Mouse (Mus musculus): Measurements from ENCODE around the gene Ptprt.

Gene Ptprt

DNA sequence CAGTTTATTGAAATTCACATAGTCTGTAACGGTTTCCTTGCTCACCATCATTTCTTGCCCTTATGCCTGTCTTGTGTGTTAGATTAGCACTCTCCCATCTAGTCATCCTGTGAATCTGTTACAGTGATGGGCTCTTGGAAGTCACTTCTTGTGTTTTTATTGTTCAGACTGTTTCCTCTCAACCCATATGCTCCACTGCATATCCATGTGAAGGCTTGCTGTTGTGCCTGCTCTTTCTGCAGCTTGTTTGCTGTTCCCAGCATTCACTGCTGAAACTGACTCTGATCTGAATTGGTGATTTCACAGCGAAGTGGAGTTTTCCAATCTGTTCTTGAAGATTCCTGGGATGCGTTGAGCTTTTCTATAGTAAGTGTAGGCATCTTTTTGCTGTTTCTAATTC, 678.6 kb downstream of the Ptprt start:
- DNase-seq (ENCODE audit: low read depth, low spot score), result no peak

DNA sequence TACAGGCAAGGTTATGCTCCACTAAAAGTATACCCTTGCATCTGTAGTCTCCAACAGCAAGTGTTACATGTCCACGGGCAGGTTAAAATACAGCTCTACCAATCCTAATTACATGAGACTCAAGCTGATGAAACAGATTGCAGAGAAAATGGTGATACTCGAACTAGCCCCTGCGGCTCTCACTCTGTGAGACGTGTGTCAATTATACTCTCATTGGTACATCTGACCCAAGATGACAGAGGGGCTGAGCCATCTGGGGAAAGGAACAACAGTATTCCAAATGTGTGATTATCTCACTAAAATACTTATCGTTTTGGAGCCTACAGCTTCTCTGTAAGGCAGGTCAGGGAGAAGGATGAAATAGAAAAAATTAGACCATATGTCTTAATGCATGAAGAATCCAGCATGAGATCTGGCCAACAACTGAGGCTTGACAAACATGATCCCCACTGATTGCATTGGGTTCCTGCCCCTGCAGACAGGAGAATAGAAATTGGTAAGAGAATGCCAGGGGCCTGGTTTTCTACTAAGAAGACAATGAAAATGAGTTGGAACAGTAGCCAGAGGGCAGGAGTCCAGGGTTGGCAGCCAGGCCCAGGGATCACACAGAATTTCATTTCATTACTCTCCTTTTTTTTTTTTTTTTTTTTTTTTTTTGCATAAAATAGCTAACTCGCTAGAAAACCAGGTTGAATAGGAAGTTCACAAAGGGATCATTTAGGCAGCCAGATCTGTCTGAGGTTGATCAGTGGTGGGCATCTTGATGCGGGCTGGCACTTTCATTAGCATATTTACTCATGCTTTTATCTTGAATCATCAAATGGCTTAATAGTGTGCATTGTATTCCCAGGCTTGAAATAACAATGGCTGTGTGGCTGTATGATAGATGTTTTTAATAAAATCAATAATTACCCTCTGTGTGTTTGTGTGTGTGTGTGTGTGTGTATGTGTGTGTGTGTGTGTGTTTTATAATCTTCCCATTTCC, 699.5 kb downstream of the Ptprt start:
- peak; percentile 86 for DNase-seq (ENCODE audit: low read depth, low spot score)

DNA sequence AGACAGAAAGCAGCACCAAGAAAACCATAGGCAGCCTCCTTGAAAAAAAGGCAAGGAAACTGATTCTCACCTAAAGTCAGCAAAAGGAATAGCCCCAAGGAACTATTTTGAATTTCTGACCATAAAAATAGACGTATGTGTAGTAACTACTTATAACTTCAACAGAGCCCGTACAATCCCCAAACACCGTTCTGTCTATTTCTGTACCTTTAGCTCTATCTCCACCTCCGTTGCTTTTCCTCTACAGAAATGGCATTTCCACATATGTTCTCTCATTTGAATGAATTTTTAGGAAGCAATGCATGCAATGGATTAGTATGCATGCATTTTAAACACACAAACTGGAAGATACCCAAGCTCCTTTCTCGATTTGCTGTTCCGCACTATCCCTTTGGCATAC, 715.5 kb downstream of the Ptprt start:
- peak; percentile 67 for DNase-seq (ENCODE audit: low read depth, low spot score)

DNA sequence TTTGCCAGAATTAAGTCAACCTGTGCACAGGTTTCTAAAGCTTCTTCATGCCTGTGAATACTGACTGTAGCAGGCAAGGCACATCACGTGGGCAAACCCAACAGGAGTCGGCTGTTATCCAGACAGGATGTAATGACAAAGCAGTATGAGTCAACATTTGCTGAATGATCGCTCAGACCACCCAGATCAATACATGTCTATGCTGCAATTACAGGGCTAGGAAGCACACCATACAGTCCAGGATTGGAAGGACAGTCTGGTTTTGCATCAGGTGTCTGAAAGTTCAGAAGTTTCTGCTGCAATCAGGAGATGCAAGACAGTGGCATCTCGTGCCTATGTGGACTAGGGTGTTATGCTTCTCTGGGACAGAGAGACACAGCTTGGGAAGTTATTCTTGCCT, 716.3 kb downstream of the Ptprt start:
- DNase-seq (ENCODE audit: low read depth, low spot score), result no peak

DNA sequence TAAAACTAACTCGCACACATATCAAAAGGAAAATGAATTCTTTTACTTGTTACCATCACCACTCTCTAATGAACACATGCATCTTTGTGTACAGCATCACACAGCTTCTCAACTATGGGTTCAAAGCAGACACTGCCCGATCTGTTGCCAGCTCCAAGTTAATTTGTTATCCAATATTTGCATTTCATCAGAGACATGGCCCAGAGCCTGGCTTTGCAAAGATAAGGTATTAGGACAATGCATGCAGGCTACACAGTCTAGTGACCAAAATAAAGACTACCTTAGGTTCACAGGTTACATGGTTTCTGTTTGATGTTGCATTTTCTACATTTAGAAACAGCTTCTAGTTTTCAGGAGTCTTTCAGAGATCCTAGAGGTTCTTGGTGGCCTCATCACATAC, 719.0 kb downstream of the Ptprt start:
- no peak for DNase-seq (ENCODE audit: low read depth, low spot score)

DNA sequence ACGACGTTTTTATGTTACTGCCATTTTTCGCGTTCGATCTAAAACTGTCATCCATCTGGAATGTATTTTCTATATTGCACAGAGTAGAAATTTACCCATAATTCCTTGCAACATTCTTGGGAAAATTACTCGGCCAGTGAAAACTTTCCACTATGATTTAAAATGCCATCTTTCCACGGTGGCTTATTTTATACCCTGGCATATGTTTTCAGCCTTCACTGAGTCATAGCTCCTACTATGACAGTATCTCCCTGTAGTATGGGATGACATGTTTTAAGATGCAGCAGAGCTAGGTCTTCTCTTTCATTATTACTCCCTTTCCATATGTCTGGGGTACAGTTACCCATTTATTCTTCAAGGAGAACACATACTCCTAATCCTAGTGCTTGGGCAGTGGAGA, 753.7 kb downstream of the Ptprt start:
- DNase-seq (ENCODE audit: low read depth, low spot score), result peak; percentile 63

DNA sequence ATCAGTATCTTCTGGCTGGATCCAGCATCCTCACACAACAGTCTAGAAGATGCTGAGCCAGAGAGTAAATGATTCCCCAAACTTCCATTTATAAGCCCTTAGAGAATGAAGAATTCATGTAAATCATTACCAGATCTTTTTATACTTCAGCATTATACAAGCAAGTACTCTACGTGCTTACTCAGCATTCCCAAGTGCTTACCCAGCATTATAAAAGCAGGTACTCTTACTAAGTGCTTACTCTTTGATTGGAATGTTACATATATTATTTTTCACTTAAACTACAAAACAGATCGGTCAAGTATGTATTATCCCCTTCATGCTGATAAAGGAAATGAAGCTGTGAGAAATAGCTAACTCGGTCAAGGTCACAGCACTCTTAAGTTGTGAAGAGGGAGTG, 758.8 kb downstream of the Ptprt start:
- no peak for DNase-seq (ENCODE audit: low read depth, low spot score)

DNA sequence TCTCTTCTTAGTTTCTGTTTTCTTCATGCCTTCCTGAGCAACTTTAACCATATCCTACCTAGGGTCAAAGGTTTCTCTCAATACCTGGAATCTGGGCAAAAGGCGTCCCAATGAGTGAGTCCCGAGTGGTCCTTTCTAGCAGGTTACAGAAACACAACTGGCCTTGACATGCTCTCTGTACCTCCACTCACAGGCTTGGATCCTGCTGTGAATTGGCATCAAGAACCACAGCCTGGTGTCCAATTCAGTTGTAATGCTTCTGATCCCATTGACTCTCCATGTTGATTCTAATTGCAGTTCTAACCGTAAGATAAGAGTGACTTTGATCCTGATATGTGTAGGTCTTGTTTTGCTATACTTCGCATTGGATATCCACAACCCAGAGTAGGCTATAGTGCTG, 776.5 kb downstream of the Ptprt start:
- DNase-seq (ENCODE audit: low read depth, low spot score), result no peak

DNA sequence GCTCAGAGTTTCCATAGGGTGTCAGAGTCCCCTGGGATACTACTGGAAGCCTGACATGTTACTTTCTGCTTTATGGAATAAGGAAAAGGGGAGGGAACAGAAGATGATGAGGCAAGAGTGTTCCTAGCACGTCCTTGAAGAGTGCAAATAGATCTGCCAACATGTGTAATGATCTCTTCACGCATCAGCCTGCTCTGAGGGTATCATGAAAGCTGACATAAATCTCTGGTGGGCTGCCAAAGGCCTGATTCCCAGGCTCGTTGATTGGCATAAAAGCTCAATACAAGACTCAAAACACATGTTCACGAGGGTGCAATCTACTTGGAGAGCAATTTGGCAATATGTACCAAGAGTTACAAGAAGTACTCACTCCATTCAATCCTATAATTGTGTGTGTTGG, 778.4 kb downstream of the Ptprt start:
- no peak for DNase-seq (ENCODE audit: low read depth, low spot score)

DNA sequence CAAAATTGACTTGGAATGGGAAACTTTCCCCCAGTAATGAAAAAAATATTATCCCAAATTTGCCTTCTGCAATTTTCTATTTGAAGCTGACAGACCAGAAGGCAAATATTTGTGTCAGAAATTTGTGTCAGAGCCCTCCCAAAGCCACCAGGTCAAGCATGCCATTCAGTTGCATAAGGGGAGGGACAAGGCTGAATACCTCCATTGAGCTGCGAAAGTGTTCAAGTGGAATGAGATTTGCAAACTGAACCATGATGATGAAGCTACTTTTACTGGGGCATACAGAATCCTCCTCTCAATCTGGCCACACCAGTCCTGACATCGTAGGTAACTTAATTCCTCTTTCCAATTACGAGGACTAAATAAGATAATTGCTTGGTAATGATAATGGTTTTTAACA, 780.0 kb downstream of the Ptprt start:
- no peak for DNase-seq (ENCODE audit: low read depth, low spot score)

DNA sequence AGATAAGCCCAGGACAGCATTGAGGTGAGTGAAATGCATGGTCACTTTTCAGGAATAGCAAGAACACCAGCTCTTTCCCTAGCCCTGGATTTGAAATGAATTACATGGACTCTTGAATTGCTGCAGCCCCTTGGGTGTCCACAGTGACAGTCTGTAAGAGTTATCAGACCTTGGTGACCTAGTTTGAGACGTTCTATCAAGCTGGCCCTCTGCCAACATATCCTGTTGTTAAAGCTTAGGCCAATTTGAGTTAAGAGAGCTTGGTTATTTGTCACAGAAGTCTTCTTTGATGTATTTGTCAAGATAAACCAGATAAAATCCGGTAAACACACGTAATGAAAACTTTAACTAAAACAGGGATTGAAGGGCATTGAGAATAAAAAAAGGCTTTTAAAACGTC, 795.7 kb downstream of the Ptprt start:
- DNase-seq (ENCODE audit: low read depth, low spot score), result no peak

DNA sequence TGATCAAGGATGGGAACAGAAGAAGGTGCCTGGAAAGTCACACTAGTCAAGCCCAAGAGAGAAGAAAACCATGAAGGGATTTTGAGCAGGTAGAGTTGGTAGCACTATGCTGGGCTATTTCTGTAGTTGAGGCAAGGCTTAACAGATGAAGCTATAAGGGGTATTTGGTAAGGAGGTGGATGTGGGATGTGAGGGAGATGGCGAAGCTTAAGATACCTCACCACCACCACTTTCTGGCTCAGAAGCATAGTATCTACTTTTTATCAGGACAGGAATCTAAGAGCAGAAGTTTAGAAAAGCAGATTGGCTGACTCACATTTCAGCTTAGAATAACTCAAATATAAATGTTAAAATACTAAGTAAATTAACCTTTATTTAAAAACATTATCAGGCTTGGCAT, 802.1 kb downstream of the Ptprt start:
- DNase-seq (ENCODE audit: low read depth, low spot score), result peak; percentile 65

DNA sequence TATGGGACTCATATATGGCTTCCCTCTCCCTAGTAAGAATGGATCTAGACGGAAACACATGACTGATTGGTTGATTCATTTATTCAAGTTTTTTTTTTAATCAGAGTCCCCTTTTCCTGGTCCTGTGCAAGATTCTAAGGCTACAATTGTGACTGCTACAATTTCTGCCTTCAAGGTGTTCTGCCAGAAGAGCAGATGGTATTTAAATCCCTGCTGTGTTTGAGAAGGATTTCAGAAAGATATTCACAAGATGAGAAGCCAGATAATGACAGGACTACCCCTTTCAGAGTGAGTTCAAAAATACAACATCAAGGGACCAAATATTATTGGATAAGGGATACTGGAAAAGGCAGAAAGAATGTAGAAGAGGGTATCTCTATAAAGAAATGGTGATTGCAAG, 802.6 kb downstream of the Ptprt start:
- DNase-seq (ENCODE audit: low read depth, low spot score), result peak; percentile 77

DNA sequence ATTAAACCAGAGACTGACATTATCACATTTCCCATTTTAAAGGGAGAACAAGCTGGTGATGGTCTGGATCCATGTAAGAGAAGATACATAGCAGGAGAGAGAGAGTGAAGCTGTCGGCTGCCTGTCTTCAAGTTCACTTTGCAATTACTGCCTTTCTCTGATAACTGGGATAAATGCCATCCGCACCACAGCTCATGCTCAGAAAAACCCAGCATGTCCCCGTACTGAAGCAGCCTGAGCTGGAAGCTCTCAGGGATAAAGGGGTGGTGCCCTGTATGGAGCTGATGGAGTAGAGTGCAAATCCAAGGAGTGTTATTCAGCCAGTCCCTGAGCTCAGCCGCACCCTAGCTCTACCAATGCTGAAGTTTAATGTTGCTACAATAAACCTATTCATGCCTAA, 825.9 kb downstream of the Ptprt start:
- peak; percentile 50 for DNase-seq (ENCODE audit: low read depth, low spot score)

DNA sequence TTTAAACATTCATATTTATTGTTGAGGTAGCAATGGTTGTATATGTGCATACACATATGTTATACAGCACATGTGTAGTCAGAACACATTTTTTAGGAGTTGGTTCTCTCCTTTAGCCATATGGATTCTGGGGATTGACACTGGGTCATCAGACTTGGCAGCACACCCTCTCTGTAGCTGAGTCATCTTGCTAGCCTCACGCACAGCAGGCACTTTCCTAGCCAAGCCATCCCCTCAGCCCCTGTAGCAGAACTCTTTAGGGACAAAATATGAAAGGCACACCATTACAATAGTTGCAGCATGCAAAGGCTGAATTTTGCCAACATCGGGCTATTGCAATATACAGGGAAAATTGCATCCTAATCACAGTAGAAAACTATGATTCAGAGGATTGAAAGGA, 827.1 kb downstream of the Ptprt start:
- DNase-seq (ENCODE audit: low read depth, low spot score), result peak; percentile 75

DNA sequence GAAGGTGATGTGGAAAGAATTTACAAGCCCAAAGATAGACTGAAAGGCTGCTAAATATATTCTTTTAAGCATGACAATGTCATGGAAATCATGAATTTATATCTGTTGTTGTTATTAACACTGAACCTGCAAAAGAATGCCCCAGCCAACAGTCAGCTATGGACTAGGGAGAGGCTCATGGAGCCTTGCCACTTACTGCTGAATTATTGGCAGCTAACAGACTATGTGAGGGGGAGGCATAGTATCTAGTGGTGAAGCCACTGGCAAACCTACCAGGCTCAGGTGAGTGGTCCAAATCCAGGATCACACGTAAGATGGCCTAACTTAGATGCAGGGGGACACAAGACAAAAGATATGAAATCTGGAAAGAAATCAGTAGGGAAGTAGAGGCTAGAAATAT, 847.6 kb downstream of the Ptprt start:
- DNase-seq (ENCODE audit: low read depth, low spot score), result no peak

DNA sequence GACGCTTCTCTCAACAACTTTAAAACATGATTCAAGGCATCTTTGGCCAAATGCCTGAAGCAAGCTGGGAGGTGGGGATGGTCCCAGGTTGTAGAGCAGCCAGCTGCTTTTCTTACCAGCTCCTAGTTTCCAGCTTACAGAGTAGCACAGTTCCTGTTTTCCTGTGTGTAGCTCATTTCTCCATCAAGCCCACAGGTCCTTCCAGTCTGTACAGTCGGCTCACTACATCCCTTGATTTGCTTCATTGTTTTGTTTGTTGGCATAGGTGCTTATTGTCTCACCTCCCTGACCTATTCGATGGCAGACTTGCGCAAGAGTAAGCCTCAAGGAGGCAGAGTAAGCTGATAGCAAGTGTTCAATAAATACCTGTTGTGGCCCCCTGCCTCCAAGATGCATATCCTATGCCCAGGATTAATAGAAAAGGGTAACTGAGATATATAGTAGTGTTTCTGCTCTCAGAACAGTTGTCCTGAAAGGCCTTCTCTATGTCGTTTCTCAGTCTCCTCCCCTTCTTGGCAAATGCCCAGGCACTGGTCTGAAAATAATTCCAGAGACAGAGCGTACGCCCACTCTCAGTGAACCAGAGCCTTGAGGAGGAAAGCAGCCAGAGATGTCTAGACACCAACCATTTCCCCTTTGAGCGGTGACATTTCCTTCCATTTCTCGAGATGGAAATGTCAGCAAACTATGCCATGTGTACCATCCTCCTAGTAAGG, 852.7 kb downstream of the Ptprt start:
- peak; percentile 79 for DNase-seq (ENCODE audit: low read depth, low spot score)

DNA sequence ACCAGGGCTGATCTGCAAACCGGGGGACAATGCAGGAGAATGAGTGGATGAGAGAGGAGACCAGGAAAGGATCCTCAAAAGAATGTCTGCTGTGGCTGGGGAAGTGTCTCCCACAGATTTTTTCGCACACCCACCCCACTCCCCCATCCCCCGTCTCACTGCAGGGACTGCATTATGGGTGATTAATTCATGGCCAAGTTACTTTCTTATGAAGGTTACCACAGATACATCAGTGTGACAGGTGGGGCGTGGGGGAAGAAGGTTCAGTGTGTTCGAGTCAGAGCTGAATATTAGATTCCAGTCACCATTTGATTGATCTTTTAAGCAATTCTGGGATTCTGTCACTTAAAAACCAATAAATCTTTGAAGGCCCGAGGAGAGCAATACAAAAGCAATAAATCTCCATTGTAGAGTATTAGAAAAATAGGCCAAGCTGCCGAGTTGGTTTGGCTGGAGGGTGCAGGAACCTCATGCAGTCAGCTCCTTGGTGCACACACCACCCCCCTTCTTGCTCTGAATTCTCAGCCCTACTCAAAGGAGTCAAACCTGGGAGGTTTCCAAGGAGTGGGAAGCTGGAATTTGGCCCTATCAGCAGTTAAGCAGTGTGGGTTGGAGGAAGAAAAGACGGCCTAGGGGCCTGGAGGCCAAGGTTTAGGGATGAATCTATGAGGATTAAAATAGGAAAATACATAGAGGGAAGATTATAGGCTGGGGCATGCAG, 854.5 kb downstream of the Ptprt start:
- peak; percentile 67 for DNase-seq (ENCODE audit: low read depth, low spot score)

DNA sequence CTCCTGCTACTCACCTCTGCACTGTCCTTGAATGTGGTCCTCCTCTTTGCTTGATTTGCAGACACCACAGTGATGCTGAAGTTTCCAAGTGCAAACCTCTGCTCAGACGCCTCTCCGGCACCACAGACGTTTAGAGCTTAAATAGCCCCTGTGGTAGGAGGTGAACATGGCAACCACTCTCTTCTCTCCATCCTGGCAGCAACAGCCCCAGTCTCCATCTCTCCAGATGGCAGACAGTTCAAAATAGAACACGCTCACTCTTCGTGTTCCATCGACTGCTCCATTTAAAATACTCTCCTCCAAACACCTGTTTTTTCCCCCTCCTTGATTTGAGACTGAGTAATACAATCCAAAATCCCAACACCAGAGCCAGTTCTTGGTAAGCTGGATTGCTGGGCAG, 861.0 kb downstream of the Ptprt start:
- DNase-seq (ENCODE audit: low read depth, low spot score), result peak; percentile 94

DNA sequence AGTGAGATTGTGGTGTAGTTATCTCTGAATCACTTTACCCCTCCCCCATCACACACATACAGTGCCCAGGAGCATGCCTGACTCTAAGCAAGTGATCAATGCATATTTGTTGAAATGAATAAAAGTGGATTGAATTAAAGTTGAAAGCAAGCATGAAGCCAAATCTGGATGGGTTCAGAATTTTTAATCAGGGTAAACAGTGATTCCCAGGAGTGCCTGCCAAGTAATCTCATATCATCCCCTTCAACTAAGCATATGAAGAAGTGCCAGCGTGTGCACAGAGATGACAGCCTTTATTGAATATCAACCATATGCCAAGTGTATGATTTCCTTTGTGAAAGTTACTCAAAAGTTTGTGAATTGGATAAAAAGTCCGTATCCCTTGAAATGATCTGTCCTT, 893.4 kb downstream of the Ptprt start:
- no peak for DNase-seq (ENCODE audit: low read depth, low spot score)

DNA sequence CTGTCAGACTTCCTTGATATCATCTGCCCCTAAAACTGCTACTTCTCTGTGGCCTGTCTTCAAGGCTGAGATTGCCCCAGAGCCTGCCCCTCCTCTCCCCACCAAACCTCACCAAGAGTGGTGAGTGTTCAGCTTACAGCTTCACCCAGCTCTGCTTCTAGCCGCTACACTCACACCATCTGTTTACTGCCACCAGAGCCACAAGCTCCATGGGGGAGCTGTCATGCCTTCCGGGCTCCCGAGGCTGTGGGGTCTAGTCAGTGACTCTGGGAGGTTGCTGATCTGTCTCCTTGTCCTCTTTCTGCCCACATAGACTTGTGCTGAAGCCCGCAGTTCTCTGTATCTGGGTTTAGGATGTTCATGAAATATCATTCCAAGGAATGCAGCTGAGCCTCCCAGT, 947.9 kb downstream of the Ptprt start:
- DNase-seq (ENCODE audit: low read depth, low spot score), result peak; percentile 72

DNA sequence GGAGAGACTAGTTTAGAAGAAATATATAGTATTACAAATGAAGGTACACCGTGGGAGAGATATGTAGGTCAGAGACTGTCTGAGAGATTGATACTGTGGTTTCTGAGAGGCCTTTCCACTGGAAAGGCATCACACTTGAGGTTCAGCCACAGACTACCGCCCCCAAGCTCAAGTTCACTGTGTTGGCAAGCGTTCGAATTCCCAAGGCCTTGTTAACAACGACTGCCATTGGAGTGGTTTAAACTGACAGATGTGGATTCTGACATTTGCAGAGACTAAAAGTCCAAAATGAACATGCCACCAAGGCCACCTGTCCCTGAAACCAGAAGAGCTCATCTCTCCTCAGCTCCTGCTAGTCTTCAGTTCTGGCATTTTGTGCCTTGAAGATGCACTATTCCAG, 951.6 kb downstream of the Ptprt start:
- no peak for DNase-seq (ENCODE audit: low read depth, low spot score)

All from brain, adult 2 months (tissue).